Mouse (Mus musculus) hindlimb bud, embryonic 11.5 days (tissue): ENCODE measurements at regions not wholly inside any gene's neighbourhood (a gene's known extent, or its start where the extent isn't known, plus 50 kb on each side); places are given as distances from the start of the nearest gene placed in this dataset.

Experiments used
- DNase-seq: peaks from one replicate; pipeline ENCODE4 v3.0.0-alpha.2; 2012; ENCODE audit warnings: low read depth, low spot score; ENCODE audit errors: extremely low spot score

- no peak for DNase-seq
Observed at GRCm38 (mm10) chr16:71622664-71623063, 685.4 kb upstream of the Robo1 start.

GRCm38 (mm10) chr16:71640361-71640760 lies 667.7 kb upstream of the Robo1 start:
- no peak for DNase-seq

GRCm38 (mm10) chr16:71643223-71643622 lies 664.9 kb upstream of the Robo1 start:
- DNase-seq, result no peak

- peak; percentile 82 for DNase-seq
Observed at GRCm38 (mm10) chr16:71678075-71678701, 629.9 kb upstream of the Robo1 start.

- DNase-seq, result no peak
Observed at GRCm38 (mm10) chr16:71693464-71693863, 614.6 kb upstream of the Robo1 start.

GRCm38 (mm10) chr16:71705846-71706245 lies 602.3 kb upstream of the Robo1 start:
- no peak for DNase-seq

- DNase-seq, result no peak
Observed at GRCm38 (mm10) chr16:71709684-71710083, 598.4 kb upstream of the Robo1 start.

GRCm38 (mm10) chr16:71711879-71712278 lies 596.2 kb upstream of the Robo1 start:
- no peak for DNase-seq

GRCm38 (mm10) chr16:71717207-71717606 lies 590.9 kb upstream of the Robo1 start:
- DNase-seq, result no peak

- DNase-seq, result no peak
Observed at GRCm38 (mm10) chr16:71724898-71725297, 583.2 kb upstream of the Robo1 start.

- no peak for DNase-seq
Observed at GRCm38 (mm10) chr16:71737941-71738340, 570.2 kb upstream of the Robo1 start.

GRCm38 (mm10) chr16:71739104-71739503 lies 569.0 kb upstream of the Robo1 start:
- DNase-seq, result no peak

GRCm38 (mm10) chr16:71780945-71781344 lies 527.2 kb upstream of the Robo1 start:
- no peak for DNase-seq

- DNase-seq, result no peak
Observed at GRCm38 (mm10) chr16:71812840-71813239, 495.3 kb upstream of the Robo1 start.

- no peak for DNase-seq
Observed at GRCm38 (mm10) chr16:71835325-71835724, 472.8 kb upstream of the Robo1 start.

GRCm38 (mm10) chr16:71850097-71850496 lies 458.0 kb upstream of the Robo1 start:
- no peak for DNase-seq

GRCm38 (mm10) chr16:71851590-71852190 lies 456.4 kb upstream of the Robo1 start:
- DNase-seq, result no peak

- DNase-seq, result no peak
Observed at GRCm38 (mm10) chr16:71857877-71858276, 450.2 kb upstream of the Robo1 start.

- DNase-seq, result no peak
Observed at GRCm38 (mm10) chr16:71860205-71860604, 447.9 kb upstream of the Robo1 start.

GRCm38 (mm10) chr16:71885701-71886100 lies 422.4 kb upstream of the Robo1 start:
- DNase-seq, result no peak

GRCm38 (mm10) chr16:71889679-71890078 lies 418.4 kb upstream of the Robo1 start:
- no peak for DNase-seq

- DNase-seq, result no peak
Observed at GRCm38 (mm10) chr16:71923111-71923510, 385.0 kb upstream of the Robo1 start.

GRCm38 (mm10) chr16:71944165-71944564 lies 363.9 kb upstream of the Robo1 start:
- DNase-seq, result no peak
